Mouse (Mus musculus) activated CD4-positive, CD25-positive, alpha-beta regulatory T cell (primary cell): ENCODE data around the gene Prss40. TPM values are rescaled to one million over a fixed set of nuclear protein-coding genes. Genes with fewer than 3 reads are reported as not detected.

Experiments used
- polyA plus RNA-seq, 2 experiments: library from polyadenylated mRNA; unstranded; fragments of 100-300 nt; shearing (Covaris generic); gene quantifications; one replicate each; pipeline ENCODE4 v1.2.1; 2017

Gene Prss40
- not detected for polyA plus RNA-seq

DNA sequence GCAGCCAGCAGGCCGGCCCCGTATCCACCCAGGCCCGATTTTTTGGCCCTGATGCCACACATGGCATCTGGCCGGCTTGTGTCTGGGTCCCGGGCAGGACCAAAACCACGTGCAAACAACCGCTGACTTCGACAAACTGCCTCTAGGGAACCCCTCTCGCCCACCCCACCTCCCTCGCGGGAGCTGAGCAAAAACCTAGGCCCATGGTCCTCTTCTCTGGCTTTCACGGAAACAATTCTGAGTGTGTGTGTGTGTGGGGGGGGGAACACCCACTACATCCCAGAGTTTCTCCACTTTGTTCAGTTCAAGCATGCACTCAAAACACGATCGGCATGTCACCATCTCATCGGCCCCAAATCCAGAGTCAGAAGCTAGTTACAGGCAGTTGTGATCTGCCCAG is at the start of gene Prss40:
TSS of gene Prss40 (minus strand) at position 101 of the 400 bp plus-strand sequence.

DNA sequence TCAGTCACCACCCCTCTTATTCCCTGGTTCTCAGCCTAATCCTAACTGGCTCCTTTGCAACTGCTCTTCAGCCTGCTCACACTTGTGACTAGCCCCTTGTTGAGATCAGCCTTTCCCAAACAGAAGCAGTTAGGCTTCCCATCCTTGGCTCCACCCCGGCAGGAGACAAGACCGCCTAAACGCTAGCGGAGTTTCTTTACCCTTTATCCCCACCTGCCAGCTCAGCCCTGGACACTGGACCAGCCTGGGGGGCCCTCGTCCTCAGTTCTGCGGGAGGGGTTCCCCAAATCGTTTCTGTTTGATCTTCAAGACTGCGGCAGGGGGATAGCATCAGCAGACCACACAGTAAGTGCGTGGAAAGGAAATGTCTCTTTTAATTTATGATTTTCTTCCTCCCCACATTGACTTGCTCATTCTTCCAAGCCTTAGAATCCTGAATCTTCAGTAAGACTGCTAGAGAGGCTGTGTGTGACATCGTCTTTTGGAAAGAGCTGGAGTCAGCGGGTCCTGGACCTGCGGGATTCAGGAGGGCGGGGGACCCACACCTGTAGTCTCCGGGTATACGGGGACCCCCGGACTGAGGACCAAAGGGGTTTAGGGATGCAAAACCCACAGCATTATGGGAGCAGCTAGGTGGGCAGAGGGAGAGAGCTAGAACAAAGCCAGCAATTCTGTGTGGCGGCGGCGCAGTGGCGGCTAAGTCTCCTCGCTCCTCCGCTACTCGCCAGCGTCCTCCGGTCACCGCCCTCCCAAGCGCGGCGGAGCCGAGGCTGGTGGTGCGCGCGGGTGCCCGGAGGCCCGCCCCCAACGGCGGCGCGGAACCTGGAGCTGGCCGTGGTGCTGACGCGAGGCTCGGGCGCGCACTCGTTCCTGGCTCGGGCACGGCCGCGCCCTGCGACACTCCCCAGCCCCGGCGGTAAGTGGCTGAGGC is 18.4 kb upstream of the Prss40 start, which contains the start of gene Amer3:
TSS of gene Amer3 (plus strand) at position 807 of the 931 bp plus-strand sequence.

DNA sequence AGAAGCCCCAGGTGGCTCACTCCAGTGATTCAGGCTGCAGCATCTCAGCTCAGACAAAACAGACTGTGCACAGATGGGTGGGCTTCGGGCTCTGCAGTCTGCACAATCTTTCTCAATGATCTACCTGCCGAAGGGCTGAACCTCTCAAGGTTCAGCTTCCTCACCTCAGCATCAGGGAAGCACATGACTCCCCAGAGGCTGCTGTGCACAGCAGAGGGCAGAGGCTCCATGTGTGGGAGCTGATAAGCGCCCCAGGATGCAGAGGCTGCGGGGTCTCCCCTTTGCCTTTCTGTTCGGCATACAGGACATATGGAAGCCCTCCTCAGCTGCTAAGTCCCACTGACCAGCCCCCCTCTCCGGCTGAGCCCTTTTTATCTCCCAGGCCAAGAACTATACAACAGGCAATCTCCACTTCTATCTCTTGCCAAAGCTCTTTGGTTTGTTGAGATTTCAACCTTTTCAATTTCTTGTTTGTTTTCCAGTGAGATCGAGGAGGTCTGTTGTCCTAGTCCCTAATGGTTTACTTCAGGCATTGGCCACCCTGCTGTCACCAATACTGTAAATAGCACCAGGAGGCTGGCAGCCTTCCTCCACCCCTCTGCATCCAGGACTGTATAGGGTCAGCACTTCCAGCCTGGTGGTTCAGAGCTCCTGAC is 25.6 kb downstream of the Prss40 start, which contains the start of gene Cfc1:
TSS of gene Cfc1 (plus strand) at position 606 of the 656 bp plus-strand sequence.

Other genes starting within 250 kb of the Prss40 start
- gene Ccdc115, start 121.3 kb downstream of the Prss40 start, polyA plus RNA-seq, result 10 to 100 TPM; 50.1 to 64.6 TPM
- gene Imp4, start 121.1 kb downstream of the Prss40 start, polyA plus RNA-seq, result 100 to 1,000 TPM; 119 to 136 TPM
- gene Ptpn18, start 101.2 kb downstream of the Prss40 start, polyA plus RNA-seq, result 100 to 1,000 TPM; 324 to 383 TPM
- not detected for gene Prss39, start 62.5 kb downstream of the Prss40 start, polyA plus RNA-seq
- under 1 TPM in 1 of 2 experiments, not detected in 1; 0.39 TPM for gene Cfc1, start 25.3 kb downstream of the Prss40 start, polyA plus RNA-seq
- gene Amer3, start 18.7 kb upstream of the Prss40 start, polyA plus RNA-seq, result not detected